Mouse (Mus musculus) heart, embryonic 10.5 days (tissue): ENCODE data around the gene Srsf1. TPM values are rescaled to one million over a fixed set of nuclear protein-coding genes. Genes with fewer than 3 reads are reported as not detected.
A peak's percentile ranks its signal among the peaks of the same experiment; 100 is the strongest.

Experiments
- DNase-seq: peaks from one replicate; pipeline ENCODE4 v3.0.0-alpha.2; 2017; ENCODE audit warnings: low spot score
- H3K27ac ChIP-seq: fragments of 300-500 bp; sonication (generic); 2 replicates; pipeline ENCODE4 v1.5.1; 2016; ENCODE audit warnings: mild to moderate bottlenecking
- H3K27me3 ChIP-seq: fragments of 300-500 bp; sonication (generic); 2 replicates; pipeline ENCODE4 v1.6.1; 2016; ENCODE audit warnings: mild to moderate bottlenecking; ENCODE audit not compliant: poor library complexity, insufficient read depth, severe bottlenecking
- H3K36me3 ChIP-seq: fragments of 300-500 bp; sonication (generic); 2 replicates; pipeline ENCODE4 v1.6.1; 2016; ENCODE audit warnings: mild to moderate bottlenecking, moderate library complexity
- H3K4me1 ChIP-seq: fragments of 300-500 bp; sonication (generic); 2 replicates; pipeline ENCODE4 v1.6.1; 2016; ENCODE audit warnings: mild to moderate bottlenecking
- H3K4me3 ChIP-seq: fragments of 300-500 bp; sonication (generic); 2 replicates; pipeline ENCODE4 v1.5.1; 2016; ENCODE audit warnings: mild to moderate bottlenecking, moderate library complexity
- H3K9me3 ChIP-seq: fragments of 300-500 bp; sonication (generic); 2 replicates; pipeline ENCODE4 v1.6.1; 2016; ENCODE audit warnings: mild to moderate bottlenecking, moderate library complexity
- WGBS: fragments of 180-500 bp; shearing (Covaris S2); methylation state at CpG from one replicate; pipeline ENCODE4 v1.1.7; 2016; 5-methylcytosine and 5-hydroxymethylcytosine counted together
- polyA plus RNA-seq: library from polyadenylated mRNA; unstranded; fragments of >200 nt; fragmentation: Nextera tagmentation; extraction: Ambion mirVana; gene quantifications from 2 replicates; pipeline ENCODE4 v1.2.1, GENCODE M21; 2016

Srsf1 gene
- polyA plus RNA-seq = 199 and 306 TPM in 2 replicates

DNA sequence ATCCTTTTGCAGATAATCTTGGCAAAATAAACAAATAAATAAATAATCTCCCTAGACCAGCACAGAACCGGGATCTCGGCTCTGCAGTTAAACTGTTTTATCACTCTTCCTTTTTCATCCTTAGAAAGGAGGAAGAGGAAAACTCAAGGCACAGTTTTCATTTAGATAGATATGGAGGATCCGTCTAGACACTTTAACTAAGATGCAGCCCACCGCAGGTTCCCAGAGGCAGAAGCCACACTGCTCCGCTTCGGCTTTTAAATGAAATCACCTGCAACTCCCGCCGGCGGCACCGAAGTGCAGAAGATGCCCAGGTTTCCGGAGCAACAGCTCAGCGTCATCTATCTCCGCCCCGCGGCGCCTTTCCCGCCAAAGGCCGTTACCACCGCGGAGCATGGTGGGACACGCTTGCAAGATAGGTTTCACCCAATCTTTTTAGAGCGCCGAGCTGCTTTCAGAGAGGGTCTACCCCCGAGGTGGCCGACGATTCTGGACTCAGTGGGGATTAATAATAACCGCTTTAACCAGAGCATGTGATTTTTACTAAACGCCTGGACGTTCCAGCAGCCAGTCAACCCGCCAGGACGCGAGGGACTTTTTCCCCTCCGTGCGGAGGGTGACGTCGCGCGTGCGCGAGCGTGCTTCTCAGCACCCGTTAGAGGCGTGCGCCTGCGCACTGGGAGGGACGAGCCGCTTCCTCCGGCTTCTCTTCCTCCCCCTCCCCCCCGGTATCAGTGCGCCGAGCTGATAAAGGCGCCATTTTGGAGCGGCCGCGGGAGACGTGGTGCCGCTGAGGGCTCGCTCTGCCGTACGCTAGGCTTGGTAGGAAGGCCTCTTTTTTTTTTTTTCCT lies at the start of gene Srsf1:
Gene Srsf1, plus strand, starts transcription at position 430 of the 851 bp plus-strand sequence.
- peak; percentile 99 for DNase-seq
- H3K27ac ChIP-seq = peak within 1 kb of the TSS; percentile 100
- H3K4me1 ChIP-seq = peaks cover 16% of the 10 kb centered on the region
- H3K9me3 ChIP-seq = no peaks in the 10 kb centered on the region
- under 1% methylated on average over 60 of the region's 60 CpGs for WGBS
- peak within 1 kb of the TSS; percentile 98 for H3K4me3 ChIP-seq
- no peaks in the 10 kb centered on the region for H3K27me3 ChIP-seq
- H3K36me3 ChIP-seq = peaks cover 44% of the 10 kb centered on the region

DNA sequence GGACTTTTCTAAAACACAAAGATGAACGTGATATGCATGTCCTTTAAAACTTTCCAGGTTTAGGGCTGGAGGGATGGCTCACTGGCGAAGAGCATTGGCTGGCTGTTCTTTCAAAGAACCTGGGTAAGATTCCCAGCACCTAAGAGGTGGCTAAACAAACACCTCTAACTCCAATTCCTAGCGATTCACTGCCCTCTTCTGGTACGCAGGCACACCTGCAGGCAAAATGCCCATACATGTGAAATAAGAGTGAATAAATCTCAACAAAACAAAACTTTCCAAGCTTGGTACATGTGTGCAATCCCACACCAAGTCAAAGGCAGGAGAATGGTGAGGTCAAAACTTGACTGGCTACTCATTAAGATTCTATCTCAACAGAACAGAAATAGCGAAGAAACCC lies 47.4 kb upstream of the Srsf1 start:
- 86% methylated on average over 5 of the region's 5 CpGs for whole genome bisulfite sequencing
- Histone ChIP-seq H3K4me3 (no peak overlapping the region), H3K4me1 (peaks cover 4% of the 10 kb centered on the region; the same call in 1 of the 2 replicates), H3K27me3 (no peaks in the 10 kb centered on the region), H3K9me3 (no peaks in the 10 kb centered on the region), H3K27ac (no peak overlapping the region), H3K36me3 (no peaks in the 10 kb centered on the region)
- DNase-seq = no peak

DNA sequence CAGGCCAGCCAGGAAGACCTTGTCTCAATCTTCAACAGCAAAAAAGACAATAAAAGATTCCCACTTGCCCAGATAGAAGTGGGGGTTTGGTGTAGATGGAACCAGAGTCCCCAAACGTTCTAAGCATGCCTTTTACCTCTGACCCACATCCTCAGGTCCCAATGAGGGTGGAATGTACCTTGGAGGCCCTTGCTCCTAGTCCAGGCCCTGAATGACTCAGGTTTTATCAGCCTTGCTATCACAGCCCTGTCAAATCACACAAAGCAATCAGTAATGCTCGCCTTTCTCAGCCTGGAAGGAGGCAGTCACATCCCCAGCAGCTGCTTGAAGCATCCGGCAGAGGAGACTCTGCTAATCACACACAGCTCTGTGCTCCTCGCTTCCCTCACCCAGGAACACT lies 44.4 kb upstream of the Srsf1 start:
- Histone ChIP-seq H3K27me3 (no peaks in the 10 kb centered on the region), H3K36me3 (no peaks in the 10 kb centered on the region), H3K9me3 (no peaks in the 10 kb centered on the region), H3K27ac (no peak overlapping the region), H3K4me1 (peaks cover 6% of the 10 kb centered on the region; the same call in 1 of the 2 replicates), H3K4me3 (no peak overlapping the region)
- 30% methylated on average over 4 of the region's 4 CpGs for WGBS
- no peak for DNase-seq

DNA sequence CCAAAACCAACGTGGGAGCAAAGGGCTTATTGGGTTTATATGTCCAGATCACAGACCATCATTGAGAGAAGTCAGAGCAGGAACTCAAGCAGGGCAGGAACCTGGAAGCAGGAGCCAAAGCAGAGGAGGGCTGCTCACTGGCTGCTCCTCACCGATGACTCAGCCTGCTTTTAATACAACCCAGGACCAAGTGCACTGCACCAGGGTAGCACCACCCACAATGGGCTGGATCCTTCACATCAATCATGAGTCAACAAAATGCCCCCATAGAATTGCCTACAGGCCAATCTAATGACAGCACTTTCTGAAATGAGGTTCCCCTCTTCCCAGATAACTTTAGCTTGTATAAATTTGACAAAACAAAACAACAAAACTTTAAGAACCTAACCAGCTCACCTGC lies 43.0 kb upstream of the Srsf1 start:
- no peak for DNase-seq
- H3K4me1 ChIP-seq = peaks cover 11% of the 10 kb centered on the region
- no peaks in the 10 kb centered on the region for H3K9me3 ChIP-seq
- H3K36me3 ChIP-seq = no peaks in the 10 kb centered on the region
- 53% methylated on average over 2 of the region's 2 CpGs for WGBS
- H3K27ac ChIP-seq = no peak overlapping the region
- no peaks in the 10 kb centered on the region for H3K27me3 ChIP-seq
- no peak overlapping the region for H3K4me3 ChIP-seq

DNA sequence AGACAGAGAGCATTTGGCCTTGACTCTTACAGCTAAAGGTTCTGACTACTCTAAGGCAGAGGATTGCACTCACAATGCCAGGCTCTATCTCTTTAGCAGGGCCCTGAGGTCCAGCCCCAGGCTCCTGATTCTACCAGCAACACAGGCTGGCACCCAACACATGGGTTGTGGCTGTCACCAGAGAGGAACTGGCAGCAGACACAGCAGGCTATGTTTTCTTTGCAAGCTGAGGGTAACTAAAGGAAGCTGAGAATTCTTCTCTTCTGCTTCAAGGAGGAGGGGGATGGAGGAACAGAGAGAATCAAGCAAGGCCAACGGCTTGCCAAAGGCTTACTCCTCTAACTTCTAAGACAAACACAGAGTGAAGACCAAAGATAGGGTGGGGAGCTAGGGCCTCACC lies 38.5 kb upstream of the Srsf1 start:
- no peaks in the 10 kb centered on the region for H3K36me3 ChIP-seq
- no peak for DNase-seq
- WGBS = 16% methylated on average over 1 of the region's 1 CpGs
- H3K4me1 ChIP-seq = peaks cover 33% of the 10 kb centered on the region
- no peak overlapping the region for H3K27ac ChIP-seq
- no peaks in the 10 kb centered on the region for H3K9me3 ChIP-seq
- H3K4me3 ChIP-seq = no peak overlapping the region
- H3K27me3 ChIP-seq = peaks cover 9% of the 10 kb centered on the region; the same call in 1 of the 2 replicates

DNA sequence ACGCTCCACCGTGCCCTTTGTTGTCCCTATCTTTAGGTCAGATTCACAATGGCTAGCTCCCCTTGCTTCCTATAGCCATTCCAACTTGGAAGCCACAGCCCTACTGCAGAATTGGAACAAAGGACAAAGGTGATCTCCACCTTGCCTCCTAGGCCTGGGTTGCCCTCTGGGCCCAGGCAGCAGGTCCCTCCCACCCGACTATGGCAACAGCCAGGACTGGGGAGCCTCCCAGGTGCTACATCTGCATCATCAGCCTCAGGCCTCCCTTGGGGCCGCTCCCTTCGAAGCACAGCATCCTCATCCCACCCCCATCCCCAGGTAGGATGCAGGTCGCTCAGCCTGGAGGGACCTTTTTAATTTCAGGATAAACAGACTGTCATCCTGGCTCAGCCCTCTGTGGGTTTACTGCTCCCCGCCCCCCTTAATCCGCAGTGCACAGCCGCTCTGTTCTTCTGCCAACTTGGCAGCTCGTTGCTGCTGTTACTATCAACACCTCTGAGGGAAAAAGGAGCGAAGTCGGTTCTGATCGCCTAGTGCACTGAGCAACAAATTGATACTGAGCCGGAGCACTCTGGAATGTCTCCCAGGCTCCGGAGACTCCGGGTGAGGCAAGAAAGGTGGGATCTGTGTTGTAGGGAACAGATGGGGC lies 37.5 kb upstream of the Srsf1 start:
- Histone ChIP-seq H3K9me3 (no peaks in the 10 kb centered on the region), H3K4me3 (peak overlapping the region; percentile 41), H3K27me3 (peaks cover 9% of the 10 kb centered on the region; the same call in 1 of the 2 replicates), H3K36me3 (no peaks in the 10 kb centered on the region), H3K4me1 (peaks cover 33% of the 10 kb centered on the region), H3K27ac (peak overlapping the region; percentile 26; the same call in 1 of the 2 replicates)
- no peak for DNase-seq
- WGBS = 15% methylated on average over 16 of the region's 16 CpGs

DNA sequence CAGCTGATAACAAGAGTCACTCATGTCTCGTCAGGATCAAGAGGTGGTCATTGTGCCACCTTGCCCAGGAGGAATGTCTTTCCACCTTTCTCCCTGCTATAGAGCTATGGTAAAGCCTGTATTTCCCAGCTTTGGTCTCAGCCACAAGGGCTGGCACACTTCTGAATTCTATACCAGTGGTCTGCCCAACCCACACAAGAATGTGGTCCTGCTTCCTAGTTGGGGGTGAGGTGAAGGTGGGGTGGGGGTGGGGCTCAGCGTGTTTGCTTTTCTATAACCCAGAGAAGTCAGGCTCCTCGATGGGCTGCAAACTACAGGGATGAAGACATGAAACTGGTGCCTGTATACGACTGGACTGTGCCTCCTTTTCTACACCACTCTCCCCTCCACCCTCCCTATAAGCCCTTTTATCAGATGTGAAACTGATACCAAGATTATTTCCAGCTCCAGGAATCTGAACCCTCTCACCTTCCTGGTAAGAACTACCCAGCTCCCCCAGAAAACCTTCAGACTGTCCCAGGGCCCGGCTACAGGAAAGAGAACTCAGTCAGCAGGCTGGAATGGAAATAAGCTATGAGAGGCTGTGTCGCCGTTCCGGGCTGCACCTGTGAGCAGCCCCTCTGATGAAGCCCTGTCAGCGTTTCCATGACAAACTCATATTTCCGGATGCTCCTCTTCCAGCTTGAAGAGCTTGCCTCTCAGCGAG lies 35.8 kb upstream of the Srsf1 start:
- WGBS = 64% methylated on average over 11 of the region's 11 CpGs
- Histone ChIP-seq H3K36me3 (no peaks in the 10 kb centered on the region), H3K9me3 (no peaks in the 10 kb centered on the region), H3K4me3 (no peak overlapping the region), H3K27me3 (peaks cover 9% of the 10 kb centered on the region; the same call in 1 of the 2 replicates), H3K27ac (no peak overlapping the region), H3K4me1 (peaks cover 33% of the 10 kb centered on the region)
- no peak for DNase-seq

GRCm38 (mm10) chr11:88011914-88012419 lies 35.2 kb upstream of the Srsf1 start:
- 72% methylated on average over 7 of the region's 7 CpGs for WGBS
- H3K9me3 ChIP-seq = no peaks in the 10 kb centered on the region
- H3K4me1 ChIP-seq = peaks cover 30% of the 10 kb centered on the region
- peaks cover 9% of the 10 kb centered on the region; the same call in 1 of the 2 replicates for H3K27me3 ChIP-seq
- H3K27ac ChIP-seq = no peak overlapping the region
- no peak for DNase-seq
- H3K4me3 ChIP-seq = no peak overlapping the region
- no peaks in the 10 kb centered on the region for H3K36me3 ChIP-seq

- no peak for DNase-seq
- peaks cover 30% of the 10 kb centered on the region for H3K4me1 ChIP-seq
- H3K27me3 ChIP-seq = peaks cover 9% of the 10 kb centered on the region; the same call in 1 of the 2 replicates
- H3K27ac ChIP-seq = no peak overlapping the region
- H3K36me3 ChIP-seq = no peaks in the 10 kb centered on the region
- no peak overlapping the region for H3K4me3 ChIP-seq
- no peaks in the 10 kb centered on the region for H3K9me3 ChIP-seq
- WGBS = 90% methylated on average over 11 of the region's 11 CpGs
Measured at GRCm38 (mm10) chr11:88012621-88013244, 34.4 kb upstream of the Srsf1 start.

- no peaks in the 10 kb centered on the region for H3K9me3 ChIP-seq
- H3K4me3 ChIP-seq = no peak overlapping the region
- no peak for DNase-seq
- WGBS = 89% methylated on average over 10 of the region's 10 CpGs
- peaks cover 28% of the 10 kb centered on the region for H3K4me1 ChIP-seq
- no peaks in the 10 kb centered on the region for H3K36me3 ChIP-seq
- no peak overlapping the region for H3K27ac ChIP-seq
- H3K27me3 ChIP-seq = peaks cover 9% of the 10 kb centered on the region; the same call in 1 of the 2 replicates
Measured at GRCm38 (mm10) chr11:88013632-88014031, 33.5 kb upstream of the Srsf1 start.

- H3K4me1 ChIP-seq = peaks cover 21% of the 10 kb centered on the region
- 84% methylated on average over 11 of the region's 11 CpGs for WGBS
- H3K36me3 ChIP-seq = no peaks in the 10 kb centered on the region
- no peaks in the 10 kb centered on the region for H3K27me3 ChIP-seq
- no peaks in the 10 kb centered on the region for H3K9me3 ChIP-seq
- H3K27ac ChIP-seq = no peak overlapping the region
- H3K4me3 ChIP-seq = no peak overlapping the region
- DNase-seq = no peak
Measured at GRCm38 (mm10) chr11:88015161-88015560, 32.0 kb upstream of the Srsf1 start.

DNA sequence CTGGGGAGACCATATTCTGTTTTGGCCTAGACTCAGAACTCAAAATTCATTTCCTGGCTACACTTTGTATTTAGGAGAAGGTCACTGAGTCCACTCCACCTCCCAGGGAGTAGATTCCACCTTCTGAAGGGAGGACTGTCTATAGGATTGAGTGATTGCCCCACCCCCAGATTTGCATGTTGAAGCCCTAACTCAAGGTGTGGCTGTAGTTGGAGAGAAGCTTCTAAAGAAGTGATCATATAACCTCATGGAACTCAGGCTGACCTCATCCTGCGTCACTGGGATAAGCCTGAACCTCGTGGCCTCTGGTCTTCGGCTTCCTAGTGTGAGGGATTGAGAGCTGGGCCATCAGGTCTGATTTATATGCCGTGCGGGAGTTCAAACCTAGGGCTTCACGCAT lies 31.4 kb upstream of the Srsf1 start:
- H3K9me3 ChIP-seq = no peaks in the 10 kb centered on the region
- WGBS = 82% methylated on average over 6 of the region's 6 CpGs
- H3K27ac ChIP-seq = no peak overlapping the region
- H3K4me3 ChIP-seq = no peak overlapping the region
- H3K27me3 ChIP-seq = no peaks in the 10 kb centered on the region
- H3K36me3 ChIP-seq = no peaks in the 10 kb centered on the region
- H3K4me1 ChIP-seq = peaks cover 19% of the 10 kb centered on the region
- no peak for DNase-seq
